ENCODE assay signal across 8 mouse cellular contexts in genomic region chr14:21143406-21144115, GRCm38 (mm10).
DNase-seq lines count a peak whose midpoint lies in the region; ATAC-seq and TF ChIP-seq lines count a peak whose summit lies in the region.

No protein-coding gene starts in this region.

- no peak for ATAC-seq in activated CD4-positive, CD25-positive, alpha-beta regulatory T cell, adult 4 months

- no peak overlapping the region for H3K9ac ChIP-seq in heart, adult 2 months (ENCODE audit: low read depth, low read length)

- intact Hi-C loops in heart, adult 2 months (cut with DNase I) = no loop called here

- peak; percentile 68 for TF ChIP-seq CTCF in heart, adult 2 months (IDR thresholded peaks at IDR 0.05)
- no peak for TF ChIP-seq CTCF in thymus, adult 2 months (IDR thresholded peaks at IDR 0.05; ENCODE audit: borderline replicate concordance, control insufficient read depth, extremely low read depth, insufficient read depth, low read length, poor library complexity)

- 63% methylated on average over 8 of the region's 8 CpGs for WGBS in heart, adult 2 months
- 78% methylated on average over 8 of the region's 8 CpGs for WGBS in heart, embryonic 10.5 days
- 75% methylated on average over 8 of the region's 8 CpGs for WGBS in thymus, adult 2 months

- no peaks in the 10 kb centered on the region for H3K27me3 ChIP-seq in heart, adult 2 months (ENCODE audit: control insufficient read depth, insufficient read depth, low read length)
- no peaks in the 10 kb centered on the region for H3K27me3 ChIP-seq in heart, embryonic 10.5 days (ENCODE audit: insufficient read depth, poor library complexity, severe bottlenecking)
- H3K27me3 ChIP-seq in thymus, adult 2 months (ENCODE audit: control insufficient read depth, insufficient read depth, low read length) = no peaks in the 10 kb centered on the region

- no peaks in the 10 kb centered on the region for H3K9me3 ChIP-seq in heart, embryonic 10.5 days

- peak in 1 of 2 experiments; percentile 11 for DNase-seq in heart, adult 2 months
- no peak for DNase-seq in heart, embryonic 10.5 days (ENCODE audit: low spot score)
- DNase-seq in thymus, adult 2 months = peak; percentile 58
- no peak for DNase-seq in thymus, adult 18-20 months
- DNase-seq in embryo, embryonic 9.5 days (ENCODE audit: extremely low spot score) = peak; percentile 34
- peak; percentile 12 for DNase-seq in kidney, adult 11 months
- DNase-seq in lung, postnatal 36 days = peak; percentile 59

- H3K27ac ChIP-seq in heart, adult 2 months = no peak overlapping the region
- no peak overlapping the region for H3K27ac ChIP-seq in heart, embryonic 10.5 days
- no peak overlapping the region for H3K27ac ChIP-seq in thymus, adult 2 months (ENCODE audit: control insufficient read depth, insufficient read depth, low read length)

- no peaks in the 10 kb centered on the region for H3K4me1 ChIP-seq in heart, adult 2 months (ENCODE audit: control insufficient read depth, insufficient read depth, low read length)
- peaks cover 8% of the 10 kb centered on the region; the same call in 1 of the 2 replicates for H3K4me1 ChIP-seq in heart, embryonic 10.5 days
- no peaks in the 10 kb centered on the region for H3K4me1 ChIP-seq in thymus, adult 2 months (replicated peaks; ENCODE audit: control insufficient read depth, insufficient read depth, low read length)

- H3K4me3 ChIP-seq in heart, adult 2 months = no peak overlapping the region
- H3K4me3 ChIP-seq in heart, embryonic 10.5 days = no peak overlapping the region
- no peak overlapping the region for H3K4me3 ChIP-seq in thymus, adult 2 months (ENCODE audit: control insufficient read depth, insufficient read depth, low read length)

- TF ChIP-seq POLR2A in heart, adult 2 months (IDR thresholded peaks at IDR 0.05; ENCODE audit: insufficient read depth, low read depth, low read length) = no peak
- TF ChIP-seq POLR2A in thymus, adult 2 months (IDR thresholded peaks at IDR 0.05; ENCODE audit: control insufficient read depth, extremely low read depth, insufficient read depth, low read length, poor library complexity) = no peak

- no peaks in the 10 kb centered on the region for H3K79me2 ChIP-seq in heart, adult 2 months (replicated peaks; ENCODE audit: control insufficient read depth, insufficient read depth, low read length)

- no peaks in the 10 kb centered on the region; the same call in 1 of the 2 replicates for H3K36me3 ChIP-seq in heart, adult 2 months (ENCODE audit: control insufficient read depth, insufficient read depth, low read length)
- no peaks in the 10 kb centered on the region for H3K36me3 ChIP-seq in heart, embryonic 10.5 days
- no peaks in the 10 kb centered on the region for H3K36me3 ChIP-seq in thymus, adult 2 months (ENCODE audit: control insufficient read depth, insufficient read depth, low read length)

- no peak for TF ChIP-seq EP300 in heart, adult 2 months (IDR thresholded peaks at IDR 0.05; ENCODE audit: insufficient read depth, low read depth, low read length)

Comparison
In these comparisons a context has a peak if more than half of its experiments do, and no peak if none do; other contexts are left out.
1. DNase-seq: peak in thymus, adult 2 months (single experiment), embryo, embryonic 9.5 days (single experiment), kidney, adult 11 months (single experiment) and lung, postnatal 36 days (single experiment); none in heart, embryonic 10.5 days (single experiment) and thymus, adult 18-20 months (0 of 2).